Mouse (Mus musculus): Measurements from ENCODE around the gene Fancc. TPM values are rescaled to one million over a fixed set of nuclear protein-coding genes. Genes with fewer than 3 reads are reported as not detected.

Gene Fancc
- polyA plus RNA-seq, 1 experiment from 2014 or later, result 12.8 TPM

DNA sequence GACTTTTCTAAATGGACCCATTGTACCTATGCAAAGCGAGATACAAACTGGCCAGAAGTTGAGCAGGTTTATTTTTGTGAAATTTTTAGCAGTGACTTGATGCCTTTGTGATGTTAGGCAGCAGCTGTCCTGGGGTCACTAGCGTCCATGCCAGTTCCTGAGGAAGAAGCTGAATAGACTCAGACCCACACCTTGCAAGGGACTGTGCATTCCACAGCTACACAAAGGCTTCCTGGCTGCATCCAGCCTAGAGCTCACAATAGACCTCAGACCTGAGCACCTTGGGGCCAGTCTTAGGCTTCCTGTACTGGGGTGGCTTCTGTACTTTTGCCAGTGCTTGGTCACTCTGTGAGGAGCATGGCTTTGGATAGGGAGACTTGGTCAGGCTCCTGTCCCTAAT, 223.2 kb downstream of the Fancc start:
- Histone ChIP-seq H3K4me3 (peak overlapping the region; percentile 22; the same call in 1 of the 2 replicates), H3K36me3 (no peaks in the 10 kb centered on the region), H3K9me3 (replicated peaks) (no peaks in the 10 kb centered on the region), H3K4me1 (replicated peaks) (peaks cover 65% of the 10 kb centered on the region), H3K27me3 (no peaks in the 10 kb centered on the region), H3K4me2 (peak overlapping the region; percentile 43), H3K27ac (peak overlapping the region; percentile 33), H3K9ac (no peak overlapping the region)
- ATAC-seq (replicated peaks; ENCODE audit: insufficient number of reproducible peaks, insufficient read depth, low FRiP score, low read depth), result no peak
- WGBS, result 63% methylated on average over 2 of the region's 2 CpGs

DNA sequence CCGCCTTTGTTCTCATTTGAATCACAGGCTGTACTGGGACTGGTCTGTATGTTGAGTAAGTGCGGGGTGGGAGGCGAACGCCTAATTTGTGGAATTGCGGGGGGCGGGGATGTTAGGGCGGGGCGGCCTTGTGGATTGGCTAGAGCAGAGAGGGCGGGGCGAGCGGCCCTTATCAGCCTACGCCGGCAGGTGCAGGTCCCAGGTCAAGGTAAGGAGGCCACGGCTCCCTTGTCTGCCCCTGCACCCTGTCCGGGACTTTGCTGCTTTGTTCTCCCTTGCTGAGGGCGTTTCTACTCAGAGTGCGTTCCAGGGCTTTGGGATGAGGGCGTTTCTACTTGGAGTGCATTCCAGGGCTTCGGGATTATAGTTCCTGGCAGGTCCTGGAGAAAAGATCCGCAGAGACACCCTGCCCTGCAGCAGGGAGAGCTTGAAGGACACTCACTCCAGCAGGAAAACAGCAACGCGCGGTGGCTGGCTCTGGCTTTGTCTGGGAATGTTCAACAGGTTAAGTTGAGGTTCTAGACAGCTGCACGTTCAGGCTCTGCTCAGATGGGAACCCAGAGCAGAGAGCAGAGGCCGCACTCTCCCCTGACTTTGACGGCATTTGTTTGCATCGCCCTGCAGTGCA, 224.4 kb downstream of the Fancc start:
- peak overlapping the region; percentile 87 for H3K27ac ChIP-seq
- H3K36me3 ChIP-seq, result no peaks in the 10 kb centered on the region
- H3K4me1 ChIP-seq (replicated peaks), result peaks cover 58% of the 10 kb centered on the region
- ATAC-seq (replicated peaks; ENCODE audit: insufficient number of reproducible peaks, insufficient read depth, low FRiP score, low read depth), result peak; percentile 69
- H3K9me3 ChIP-seq (replicated peaks), result no peaks in the 10 kb centered on the region
- peak overlapping the region; percentile 67 for H3K4me2 ChIP-seq
- WGBS, result 7% methylated on average over 27 of the region's 27 CpGs
- peak overlapping the region; percentile 53 for H3K4me3 ChIP-seq
- H3K27me3 ChIP-seq, result no peaks in the 10 kb centered on the region
- H3K9ac ChIP-seq, result peak overlapping the region; percentile 56

DNA sequence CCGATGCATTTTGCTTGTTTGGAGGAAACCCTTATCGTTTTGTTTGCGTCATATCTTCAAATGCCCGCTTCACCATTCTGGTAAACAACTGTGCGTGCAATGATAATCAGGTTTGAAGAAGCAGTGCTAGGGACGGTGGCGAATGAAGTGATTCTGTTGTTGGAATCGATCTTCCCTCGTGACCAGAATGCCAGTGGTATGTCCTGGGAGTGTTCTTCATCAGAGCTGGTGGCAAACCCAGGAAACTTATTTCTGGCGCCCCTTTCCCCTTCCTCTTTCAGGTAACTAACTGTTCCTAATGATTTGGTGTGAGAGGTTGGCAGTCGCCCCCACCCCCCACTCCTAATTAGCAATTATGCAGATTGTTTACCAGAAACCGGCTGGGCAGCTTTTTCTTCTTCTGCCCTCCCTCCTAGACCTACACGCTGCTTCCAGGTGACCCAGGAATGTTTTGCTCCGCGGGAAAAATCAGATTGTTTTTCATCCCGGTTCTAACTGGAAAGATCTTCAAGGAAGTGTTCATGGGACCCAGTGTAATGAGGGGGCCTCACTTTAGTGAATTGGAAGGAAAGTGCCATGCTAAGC, 225.0 kb downstream of the Fancc start:
- H3K4me2 ChIP-seq, result peak overlapping the region; percentile 67
- peak overlapping the region; percentile 56 for H3K9ac ChIP-seq
- H3K36me3 ChIP-seq, result no peaks in the 10 kb centered on the region
- H3K27me3 ChIP-seq, result no peaks in the 10 kb centered on the region
- H3K9me3 ChIP-seq (replicated peaks), result no peaks in the 10 kb centered on the region
- ATAC-seq (replicated peaks; ENCODE audit: insufficient number of reproducible peaks, insufficient read depth, low FRiP score, low read depth), result no peak
- 22% methylated on average over 16 of the region's 16 CpGs for WGBS
- H3K27ac ChIP-seq, result peak overlapping the region; percentile 87
- H3K4me1 ChIP-seq (replicated peaks), result peaks cover 53% of the 10 kb centered on the region
- H3K4me3 ChIP-seq, result peak overlapping the region; percentile 53

DNA sequence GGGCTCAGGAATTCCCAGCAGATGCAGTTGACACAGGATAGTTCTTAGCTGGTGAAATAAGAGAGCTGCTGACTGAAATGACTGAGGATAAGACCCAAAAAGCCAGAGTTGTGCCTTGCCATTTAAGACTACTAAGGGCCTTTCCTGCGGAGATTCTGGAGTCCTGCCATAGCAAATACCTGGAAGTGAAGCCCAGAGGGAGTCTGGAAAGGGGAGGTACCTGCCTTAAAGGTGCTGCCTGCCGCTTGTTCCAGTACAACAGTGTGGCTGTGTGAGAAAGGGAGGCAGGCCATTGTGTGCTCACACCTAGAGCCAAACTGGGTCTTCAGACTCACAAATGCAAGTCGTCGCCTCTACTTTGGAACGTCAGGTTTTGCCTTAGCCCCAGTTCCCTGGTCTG, 226.9 kb downstream of the Fancc start:
- no peak overlapping the region; the same call in 1 of the 2 replicates for H3K4me2 ChIP-seq
- no peak overlapping the region for H3K4me3 ChIP-seq
- no peak overlapping the region for H3K9ac ChIP-seq
- no peaks in the 10 kb centered on the region for H3K9me3 ChIP-seq (replicated peaks)
- peaks cover 51% of the 10 kb centered on the region for H3K4me1 ChIP-seq (replicated peaks)
- ATAC-seq (replicated peaks; ENCODE audit: insufficient number of reproducible peaks, insufficient read depth, low FRiP score, low read depth), result no peak
- 61% methylated on average over 5 of the region's 5 CpGs for WGBS
- H3K27ac ChIP-seq, result peak overlapping the region; percentile 23; the same call in 1 of the 2 replicates
- H3K36me3 ChIP-seq, result no peaks in the 10 kb centered on the region
- no peaks in the 10 kb centered on the region for H3K27me3 ChIP-seq

DNA sequence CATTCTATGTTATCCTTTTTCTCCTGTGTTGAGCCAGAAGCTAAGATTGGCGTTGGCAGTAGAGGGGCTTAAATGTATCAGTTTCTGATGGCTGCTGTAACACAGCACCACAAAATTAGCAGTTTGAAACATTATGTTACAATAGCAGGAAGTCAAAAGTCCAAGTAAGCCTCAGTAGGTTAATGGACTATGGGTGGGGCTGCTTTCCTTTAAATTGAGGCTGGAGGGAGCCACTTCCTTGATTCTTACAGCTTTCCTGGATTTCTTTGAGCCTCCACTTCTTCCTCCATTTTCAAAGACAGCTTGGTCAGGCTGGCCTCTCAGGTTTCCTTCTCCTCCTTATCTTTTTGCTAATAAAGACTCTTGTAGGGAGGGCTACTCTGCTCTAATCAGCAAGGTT, 228.3 kb downstream of the Fancc start:
- H3K4me3 ChIP-seq, result no peak overlapping the region
- H3K27me3 ChIP-seq, result no peaks in the 10 kb centered on the region
- no peak overlapping the region for H3K4me2 ChIP-seq
- H3K4me1 ChIP-seq (replicated peaks), result peaks cover 47% of the 10 kb centered on the region
- WGBS, result 65% methylated on average over 1 of the region's 1 CpGs
- no peak for ATAC-seq (replicated peaks; ENCODE audit: insufficient number of reproducible peaks, insufficient read depth, low FRiP score, low read depth)
- H3K9ac ChIP-seq, result no peak overlapping the region
- H3K9me3 ChIP-seq (replicated peaks), result no peaks in the 10 kb centered on the region
- peak overlapping the region; percentile 15; the same call in 1 of the 2 replicates for H3K27ac ChIP-seq
- H3K36me3 ChIP-seq, result no peaks in the 10 kb centered on the region

DNA sequence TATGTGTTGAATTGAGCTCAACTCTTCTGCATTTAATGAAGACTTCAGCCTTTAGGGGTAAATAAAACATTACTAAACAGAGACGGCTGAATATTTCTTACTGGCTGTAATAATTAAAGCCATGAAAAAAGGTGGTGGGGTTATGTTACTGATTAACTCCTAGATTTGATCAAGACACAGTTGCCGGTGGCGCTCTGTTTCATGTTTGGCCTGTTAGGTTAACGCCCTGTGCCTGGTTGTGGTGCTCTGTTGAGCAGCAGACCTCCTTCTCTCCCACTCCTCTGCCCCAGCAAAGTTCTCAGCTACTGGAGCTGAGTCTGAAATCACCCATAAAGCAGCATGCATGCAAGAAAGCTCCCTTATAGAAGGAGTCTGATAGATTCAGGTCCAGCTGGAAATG, 228.7 kb downstream of the Fancc start:
- Histone ChIP-seq H3K36me3 (no peaks in the 10 kb centered on the region), H3K9me3 (replicated peaks) (no peaks in the 10 kb centered on the region), H3K9ac (no peak overlapping the region), H3K4me1 (replicated peaks) (peaks cover 45% of the 10 kb centered on the region), H3K4me2 (no peak overlapping the region), H3K27me3 (no peaks in the 10 kb centered on the region), H3K4me3 (no peak overlapping the region), H3K27ac (0 out of 2 replicates have a peak overlapping the region, but pooled peaks have one; percentile 15)
- 81% methylated on average over 4 of the region's 4 CpGs for WGBS
- ATAC-seq (replicated peaks; ENCODE audit: insufficient number of reproducible peaks, insufficient read depth, low FRiP score, low read depth), result no peak

DNA sequence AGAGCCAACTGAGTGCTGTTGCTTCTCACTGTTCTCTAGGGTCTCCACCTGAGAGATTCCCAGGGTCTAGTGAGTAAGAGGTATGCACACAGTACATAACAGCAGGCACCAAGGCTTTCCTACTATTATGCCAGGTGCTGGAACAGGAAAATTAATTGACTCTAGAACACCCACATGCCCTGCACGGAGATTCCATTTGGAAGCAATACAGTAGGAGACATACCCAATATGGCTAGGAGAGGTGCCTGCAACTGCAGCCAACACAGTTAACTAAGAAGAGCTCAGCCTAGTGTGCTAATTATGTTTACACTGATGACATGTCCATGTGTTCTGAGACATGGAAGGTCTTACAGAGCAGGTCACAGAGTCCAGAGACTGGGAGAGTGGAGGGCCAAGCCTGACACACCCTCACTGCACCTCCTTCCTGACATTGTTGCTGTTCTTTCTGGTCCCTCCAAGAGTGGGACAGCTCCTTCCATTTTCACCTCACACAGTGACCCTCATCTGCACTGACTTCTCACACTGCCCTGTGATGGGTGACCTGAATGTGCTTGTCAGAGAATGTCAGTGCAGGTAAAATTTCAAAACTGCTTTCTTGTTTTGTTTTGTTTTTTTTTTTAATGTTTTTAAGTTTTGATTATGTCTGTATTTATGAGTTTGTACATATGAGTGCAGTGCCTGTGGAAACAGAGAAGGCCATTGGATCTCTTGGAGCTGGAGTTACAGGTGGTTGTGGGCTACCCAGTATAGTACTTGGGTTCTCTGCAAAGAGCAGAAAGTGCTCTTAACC, 234.7 kb downstream of the Fancc start:
- Histone ChIP-seq H3K9ac (no peak overlapping the region), H3K27me3 (no peaks in the 10 kb centered on the region), H3K4me3 (no peak overlapping the region), H3K4me2 (no peak overlapping the region), H3K4me1 (replicated peaks) (peaks cover 52% of the 10 kb centered on the region), H3K9me3 (replicated peaks) (no peaks in the 10 kb centered on the region), H3K36me3 (peaks cover 9% of the 10 kb centered on the region), H3K27ac (peak overlapping the region; percentile 91)
- no peak for ATAC-seq (replicated peaks; ENCODE audit: insufficient number of reproducible peaks, insufficient read depth, low FRiP score, low read depth)
- WGBS, result 87% methylated on average over 1 of the region's 1 CpGs

DNA sequence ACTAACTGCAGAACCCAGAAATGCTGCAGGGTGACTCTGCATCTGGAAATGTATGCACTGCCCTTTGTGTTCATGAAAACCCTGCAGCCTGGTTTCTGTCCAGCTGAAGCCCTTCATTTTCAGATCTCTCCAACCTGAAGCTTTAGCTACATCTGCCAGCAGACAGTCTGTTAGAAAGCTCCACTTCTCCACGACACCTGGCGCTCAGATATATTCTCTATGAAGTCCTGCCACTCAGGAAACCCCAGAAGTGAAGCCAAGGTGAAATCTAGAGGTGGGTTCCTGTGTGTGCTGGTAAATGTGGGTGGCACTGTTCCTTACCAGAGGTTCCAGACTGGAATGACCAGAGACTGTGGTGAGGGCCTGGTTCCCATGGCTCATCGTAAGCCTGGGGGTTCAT, 235.4 kb downstream of the Fancc start:
- H3K36me3 ChIP-seq, result peaks cover 14% of the 10 kb centered on the region
- no peak overlapping the region for H3K4me2 ChIP-seq
- no peaks in the 10 kb centered on the region for H3K9me3 ChIP-seq (replicated peaks)
- no peak overlapping the region for H3K9ac ChIP-seq
- no peaks in the 10 kb centered on the region for H3K27me3 ChIP-seq
- peaks cover 52% of the 10 kb centered on the region for H3K4me1 ChIP-seq (replicated peaks)
- WGBS, result 84% methylated on average over 3 of the region's 3 CpGs
- H3K27ac ChIP-seq, result peak overlapping the region; percentile 91
- no peak overlapping the region for H3K4me3 ChIP-seq
- ATAC-seq (replicated peaks; ENCODE audit: insufficient number of reproducible peaks, insufficient read depth, low FRiP score, low read depth), result no peak

DNA sequence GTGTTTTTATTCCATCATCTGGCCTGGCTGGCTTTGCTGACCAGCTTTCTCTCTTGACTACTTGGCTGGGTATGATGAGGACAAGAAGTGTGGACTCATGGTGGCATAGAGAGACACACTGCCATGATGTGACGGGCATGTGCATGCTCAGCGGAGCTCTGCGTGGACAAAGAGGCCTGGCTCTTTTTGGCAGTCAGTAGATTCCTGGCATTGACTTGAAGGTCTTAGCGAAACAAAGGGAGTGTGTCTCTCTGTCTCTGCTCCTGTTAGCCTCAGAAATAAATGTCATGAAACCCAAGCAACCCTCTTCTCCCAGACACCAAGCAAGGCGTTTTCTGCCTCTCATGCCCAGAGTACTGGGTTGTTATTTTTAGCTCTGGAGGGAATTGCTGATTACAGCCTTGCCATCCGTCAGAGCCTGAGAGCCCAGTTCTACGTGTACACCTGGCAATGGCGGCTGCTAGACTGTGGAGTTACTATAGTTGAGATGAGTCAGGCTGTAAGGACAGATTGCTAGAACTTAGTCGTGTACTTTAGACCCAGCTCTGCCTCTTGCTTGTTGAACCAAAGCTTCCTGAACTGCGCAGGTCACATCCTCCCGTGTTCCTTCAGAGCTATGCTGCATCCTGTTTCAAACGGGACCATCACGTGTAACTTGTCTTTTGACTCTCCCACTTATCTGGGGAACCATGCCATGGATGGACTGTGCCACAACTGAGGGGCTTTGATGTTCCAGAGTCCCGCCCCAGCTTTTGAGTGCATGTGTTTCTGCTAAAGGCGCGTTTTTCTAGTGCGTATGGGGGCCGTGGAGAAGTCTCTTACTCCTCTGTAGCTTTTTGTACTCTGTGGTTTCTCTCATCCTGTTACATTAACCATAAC, 236.1 kb downstream of the Fancc start:
- H3K9ac ChIP-seq, result peak overlapping the region; percentile 20; the same call in 1 of the 2 replicates
- H3K27ac ChIP-seq, result peak overlapping the region; percentile 91
- no peaks in the 10 kb centered on the region for H3K9me3 ChIP-seq (replicated peaks)
- ATAC-seq (replicated peaks; ENCODE audit: insufficient number of reproducible peaks, insufficient read depth, low FRiP score, low read depth), result peak; percentile 61
- WGBS, result 30% methylated on average over 18 of the region's 18 CpGs
- peaks cover 14% of the 10 kb centered on the region for H3K36me3 ChIP-seq
- no peak overlapping the region for H3K4me3 ChIP-seq
- H3K4me1 ChIP-seq (replicated peaks), result peaks cover 52% of the 10 kb centered on the region
- no peaks in the 10 kb centered on the region for H3K27me3 ChIP-seq
- H3K4me2 ChIP-seq, result peak overlapping the region; percentile 43

DNA sequence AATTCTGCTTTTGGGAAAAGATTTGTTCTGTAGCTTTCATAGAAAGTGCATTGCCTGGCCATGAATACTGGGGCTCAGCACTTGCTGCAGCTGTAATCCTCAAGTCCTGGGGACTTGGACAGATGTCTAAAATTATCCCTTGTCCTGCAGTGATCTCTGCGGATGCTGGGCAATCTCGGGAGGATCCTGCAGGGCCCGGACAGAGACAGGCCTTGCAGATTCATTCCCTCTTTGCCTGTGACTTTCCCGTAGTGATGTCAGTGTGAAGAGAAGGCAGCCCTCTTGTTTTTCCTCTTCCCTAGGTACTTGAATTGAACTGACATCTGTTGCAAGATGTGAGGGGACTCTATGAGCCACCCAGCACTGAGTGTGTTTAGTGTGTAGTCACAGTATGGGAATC, 236.9 kb downstream of the Fancc start:
- Histone ChIP-seq H3K27me3 (no peaks in the 10 kb centered on the region), H3K4me3 (no peak overlapping the region), H3K4me1 (replicated peaks) (peaks cover 61% of the 10 kb centered on the region), H3K9me3 (replicated peaks) (no peaks in the 10 kb centered on the region), H3K4me2 (peak overlapping the region; percentile 43; the same call in 1 of the 2 replicates), H3K27ac (peak overlapping the region; percentile 91), H3K36me3 (peaks cover 14% of the 10 kb centered on the region), H3K9ac (0 out of 2 replicates have a peak overlapping the region, but pooled peaks have one; percentile 3)
- WGBS, result 17% methylated on average over 4 of the region's 4 CpGs
- ATAC-seq (replicated peaks; ENCODE audit: insufficient number of reproducible peaks, insufficient read depth, low FRiP score, low read depth), result no peak

DNA sequence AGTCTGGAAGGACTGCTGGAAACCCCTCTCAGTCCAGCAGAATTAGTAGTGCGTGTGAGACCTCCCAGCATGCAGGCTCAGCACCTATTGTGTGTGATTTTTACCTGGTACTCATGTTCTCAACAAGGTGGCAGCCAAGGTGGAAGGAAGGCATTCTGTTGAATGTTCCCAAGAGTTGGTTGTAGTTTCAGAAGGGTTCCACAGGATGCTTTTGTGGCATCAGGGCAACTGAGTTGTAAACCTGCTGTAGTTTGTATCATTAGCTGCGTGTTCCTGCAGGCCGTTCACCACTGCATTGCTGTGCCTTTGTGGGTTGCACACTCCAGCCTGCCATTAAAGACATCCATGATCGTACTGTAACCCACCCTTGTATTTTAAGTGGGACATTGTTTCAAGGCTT, 238.4 kb downstream of the Fancc start:
- Histone ChIP-seq H3K9ac (no peak overlapping the region), H3K27ac (peak overlapping the region; percentile 61), H3K36me3 (peaks cover 14% of the 10 kb centered on the region), H3K4me1 (replicated peaks) (peaks cover 76% of the 10 kb centered on the region), H3K4me3 (no peak overlapping the region), H3K9me3 (replicated peaks) (no peaks in the 10 kb centered on the region), H3K4me2 (no peak overlapping the region), H3K27me3 (no peaks in the 10 kb centered on the region)
- ATAC-seq (replicated peaks; ENCODE audit: insufficient number of reproducible peaks, insufficient read depth, low FRiP score, low read depth), result no peak
- WGBS, result 82% methylated on average over 4 of the region's 4 CpGs
